Mouse (Mus musculus): Measurements from ENCODE around the gene Kif14.
"Not testable (repeated sequence)": the region's sequence is repeated elsewhere in the genome, so short reads cannot be mapped to it uniquely, and the experiment has no call there.

The Kif14 gene

DNA sequence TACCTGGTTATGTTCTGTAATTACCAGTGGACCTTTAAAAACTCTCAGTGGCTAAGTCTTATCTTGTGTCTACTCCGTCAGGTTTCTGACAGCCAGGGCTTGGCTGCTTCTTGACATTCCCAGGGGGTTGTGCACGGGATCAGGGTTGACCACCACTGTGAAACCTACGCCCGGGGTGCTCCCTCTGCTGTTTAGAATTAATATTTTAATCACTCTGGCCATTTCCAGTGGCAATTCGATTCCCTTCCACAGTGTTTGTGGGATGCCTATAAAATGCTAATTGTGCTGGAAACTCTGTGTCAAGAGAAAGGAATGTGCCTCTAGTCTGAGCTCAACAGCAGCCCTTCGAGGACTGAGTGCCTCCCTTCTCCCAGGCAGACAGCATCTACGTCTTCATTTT, 89.7 kb downstream of the Kif14 start:
- DNase-seq (ENCODE audit: low read depth, low spot score) = peak; percentile 59

DNA sequence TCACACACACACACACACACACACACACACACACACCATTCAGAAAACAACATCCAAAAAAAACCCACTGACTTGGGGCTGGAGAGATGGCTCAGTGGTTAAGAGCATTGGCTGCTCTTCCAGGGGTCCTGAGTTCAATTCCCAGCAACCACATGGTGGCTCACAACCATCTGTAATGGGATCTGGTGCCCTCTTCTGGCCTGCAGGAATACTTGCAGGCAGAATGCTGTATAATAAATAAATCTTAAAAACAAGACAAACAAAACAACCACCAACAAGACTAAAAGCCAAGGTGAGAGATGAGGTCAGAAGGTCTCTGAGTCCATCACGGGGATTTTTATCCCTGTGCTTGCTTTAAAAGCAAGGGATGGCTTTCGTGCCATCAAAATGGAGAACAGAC, 90.5 kb downstream of the Kif14 start:
- not testable (repeated sequence) for DNase-seq (ENCODE audit: low read depth, low spot score)

DNA sequence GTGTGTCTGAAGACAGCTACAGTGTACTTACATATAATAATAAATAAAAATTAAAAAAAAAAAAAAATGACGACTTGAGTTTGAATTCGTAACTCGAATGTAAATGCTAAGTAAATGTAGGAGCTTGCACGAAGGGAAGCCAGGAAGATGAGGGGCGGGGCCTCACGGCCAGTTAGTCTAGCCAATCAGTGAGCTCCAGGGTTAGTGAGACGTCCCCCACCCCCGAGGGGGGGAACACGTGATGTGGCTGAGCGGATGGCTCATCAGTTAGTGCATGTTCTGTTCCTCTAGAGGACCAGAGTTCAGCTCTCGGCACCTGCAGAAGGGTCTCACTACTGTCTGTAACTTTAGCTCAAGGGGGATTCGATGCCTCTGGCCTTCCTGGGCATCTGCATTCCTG, 91.3 kb downstream of the Kif14 start:
- no peak for DNase-seq (ENCODE audit: low read depth, low spot score)

DNA sequence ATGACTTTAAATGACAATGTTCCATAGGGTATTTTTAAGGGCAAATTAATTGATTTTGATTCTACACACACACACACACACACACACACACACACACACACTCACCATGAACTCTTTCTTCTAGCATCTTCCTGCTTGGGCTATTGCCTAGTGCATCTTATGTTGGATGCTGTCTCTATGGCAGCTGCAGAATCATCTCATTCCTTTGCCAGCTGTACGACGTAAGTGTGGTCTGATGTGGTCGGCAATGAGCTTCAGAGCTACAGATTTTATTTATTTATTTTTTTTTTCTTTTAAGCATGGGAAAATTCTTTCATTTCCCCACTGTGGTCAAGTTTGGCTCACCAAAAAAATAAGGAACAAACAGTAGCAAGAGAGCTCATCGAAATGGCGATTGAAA, 92.6 kb downstream of the Kif14 start:
- no peak for DNase-seq (ENCODE audit: low read depth, low spot score)

DNA sequence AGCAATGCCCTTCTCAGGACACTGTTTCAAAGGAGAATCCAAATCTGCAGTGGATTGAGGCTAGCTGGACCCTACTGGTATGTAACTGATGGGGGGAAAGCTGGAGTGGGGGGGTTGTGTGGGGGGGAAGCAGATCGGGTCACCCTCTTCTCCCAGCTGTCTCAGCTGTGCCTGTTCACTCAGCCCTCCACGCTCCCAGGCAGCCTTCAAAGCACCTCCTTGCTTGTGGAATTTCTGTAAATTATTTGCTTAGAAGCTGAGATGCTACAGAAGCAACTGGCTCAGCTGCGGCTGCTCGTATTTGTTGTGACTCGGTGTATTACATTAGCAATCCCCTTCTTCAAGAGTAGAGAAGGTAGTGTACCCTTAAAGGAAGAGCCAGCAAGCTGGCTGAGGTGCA, 93.1 kb downstream of the Kif14 start:
- DNase-seq (ENCODE audit: low read depth, low spot score) = no peak

DNA sequence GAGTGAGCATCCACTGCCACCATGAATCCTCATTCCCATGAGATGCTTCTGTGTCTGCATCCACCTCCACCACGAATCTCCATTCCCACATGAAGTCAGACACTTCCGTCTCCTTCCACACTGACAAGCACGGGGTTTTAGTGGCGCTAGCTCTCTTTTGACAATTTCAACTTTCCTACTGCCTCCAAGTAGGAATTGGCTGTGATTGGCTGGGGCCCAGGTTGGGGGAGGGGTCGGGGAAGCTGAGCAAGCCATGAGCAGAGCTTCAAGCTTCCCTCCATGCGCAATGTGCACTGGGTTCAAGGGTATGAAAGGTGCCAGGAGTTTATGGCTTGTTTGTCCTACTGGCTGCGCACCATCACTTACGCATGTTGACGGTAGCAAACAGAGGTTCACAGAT, 93.6 kb downstream of the Kif14 start:
- DNase-seq (ENCODE audit: low read depth, low spot score) = no peak

DNA sequence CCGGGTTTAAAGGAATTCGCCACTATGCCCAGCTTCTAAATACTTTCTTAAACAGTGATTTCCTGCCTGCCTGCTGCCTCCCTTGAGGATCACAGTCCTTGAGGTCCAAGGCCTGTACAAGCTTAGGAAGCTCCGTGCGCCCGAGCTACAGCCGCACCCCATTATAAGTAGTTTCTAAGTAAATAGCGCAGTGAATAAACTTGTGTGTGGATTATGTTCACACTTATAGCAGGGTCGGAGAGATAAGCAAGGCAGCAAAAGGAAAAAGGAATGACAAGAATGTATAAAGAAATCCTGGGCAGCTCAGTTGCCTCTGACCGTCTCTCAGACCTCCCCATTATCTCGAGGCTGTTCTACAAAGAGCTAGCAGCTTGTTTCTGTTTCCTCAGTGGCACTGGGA, 95.7 kb downstream of the Kif14 start:
- no peak for DNase-seq (ENCODE audit: low read depth, low spot score)

DNA sequence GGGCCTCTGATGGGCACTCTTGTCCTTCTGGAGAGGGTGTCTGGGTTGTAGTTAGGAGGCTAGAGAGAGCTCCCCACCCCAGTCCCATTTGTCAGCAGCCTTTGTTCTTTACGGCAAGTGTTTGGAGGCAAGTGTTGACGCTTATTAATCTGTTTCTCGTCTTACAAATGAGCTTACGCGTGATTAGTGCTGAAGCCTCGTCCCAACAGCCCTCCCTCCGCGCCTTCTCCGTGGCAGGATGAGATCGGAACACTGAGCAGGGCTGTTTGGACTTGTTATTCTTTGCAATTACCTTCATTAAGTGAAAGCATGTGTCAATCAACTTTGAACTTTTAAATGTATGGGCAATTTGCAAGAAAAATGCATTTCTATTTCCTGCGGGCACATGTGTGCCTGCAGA, 97.0 kb downstream of the Kif14 start:
- DNase-seq (ENCODE audit: low read depth, low spot score) = no peak

DNA sequence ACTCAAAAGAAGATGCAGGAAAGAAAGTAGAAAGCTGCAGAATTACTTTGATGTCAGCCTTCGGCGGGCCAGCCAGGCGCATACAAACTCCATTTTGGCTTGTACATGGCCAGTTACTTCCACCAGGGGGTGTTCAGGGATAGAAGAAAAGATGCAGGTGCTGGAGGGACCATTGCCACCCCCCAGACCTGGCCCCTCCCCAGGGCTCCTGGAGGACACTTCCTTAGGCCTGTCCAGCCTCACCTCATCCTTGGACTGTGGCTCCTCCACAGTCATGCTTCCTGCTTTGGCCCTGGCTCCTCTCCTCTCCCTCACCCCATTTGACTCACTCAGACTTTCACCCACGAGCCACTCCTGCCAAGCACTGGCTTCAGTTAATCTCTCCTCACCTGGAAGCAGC, 98.8 kb downstream of the Kif14 start:
- DNase-seq (ENCODE audit: low read depth, low spot score) = no peak

DNA sequence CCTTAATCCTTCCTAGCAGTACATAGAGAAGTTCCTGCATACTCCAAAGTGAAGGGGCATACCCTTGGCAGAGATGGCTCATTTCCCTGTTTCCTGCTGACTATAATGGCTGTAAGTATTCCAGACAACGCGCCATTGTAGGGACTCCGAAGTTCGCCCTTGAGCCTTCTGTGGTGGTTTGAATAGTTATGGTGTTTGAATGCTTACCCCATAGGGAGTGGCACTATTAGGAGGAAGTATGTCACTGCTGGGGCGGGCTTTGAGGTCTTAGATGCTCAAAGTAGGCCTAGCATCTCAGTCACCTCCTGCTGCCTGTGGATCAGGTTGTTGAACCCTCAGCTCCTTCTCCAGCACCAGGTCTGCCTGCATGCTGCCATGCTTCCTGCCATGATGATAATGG, 100.2 kb downstream of the Kif14 start:
- DNase-seq (ENCODE audit: low read depth, low spot score) = no peak

DNA sequence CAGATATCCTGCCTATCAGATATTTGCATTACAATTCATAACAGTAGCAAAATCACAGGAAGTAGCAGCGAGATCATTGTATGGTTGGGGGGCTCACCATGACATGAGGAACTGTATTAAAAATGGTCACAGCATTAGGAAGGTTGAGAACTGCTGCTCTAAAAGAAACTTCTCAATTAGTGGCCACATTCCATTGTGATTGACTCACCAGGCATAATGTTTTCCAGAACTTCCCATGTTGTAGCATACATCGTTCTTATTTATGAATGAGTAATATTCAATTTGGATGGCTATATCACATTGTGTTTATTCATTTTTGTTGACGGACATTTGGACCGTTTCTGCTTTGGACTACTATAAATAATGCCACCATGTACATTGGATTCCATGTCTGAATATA, 101.5 kb downstream of the Kif14 start:
- DNase-seq (ENCODE audit: low read depth, low spot score) = no peak

DNA sequence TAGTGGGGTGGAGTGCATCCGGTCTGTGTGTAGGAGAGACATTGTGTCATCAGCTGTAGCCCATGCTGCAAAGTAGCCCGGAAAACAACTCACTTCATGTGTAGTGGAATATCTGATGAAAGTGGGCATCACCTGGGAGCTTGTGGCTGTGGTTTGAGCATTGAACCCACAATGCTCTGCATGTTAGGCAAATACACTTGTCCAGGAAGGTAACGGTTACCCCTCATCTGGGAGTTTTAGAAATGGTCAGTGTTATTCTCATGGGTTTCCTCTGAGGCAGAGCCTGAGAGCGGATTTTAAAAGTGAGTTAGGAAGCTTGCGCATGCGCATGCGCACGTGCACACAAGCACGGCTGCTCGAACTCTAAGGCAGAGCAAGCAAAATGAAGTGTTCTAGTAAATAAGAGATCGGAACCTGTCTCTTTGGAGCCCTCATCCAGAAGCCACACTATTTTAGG, 102.6 kb downstream of the Kif14 start:
- DNase-seq (ENCODE audit: low read depth, low spot score) = no peak

DNA sequence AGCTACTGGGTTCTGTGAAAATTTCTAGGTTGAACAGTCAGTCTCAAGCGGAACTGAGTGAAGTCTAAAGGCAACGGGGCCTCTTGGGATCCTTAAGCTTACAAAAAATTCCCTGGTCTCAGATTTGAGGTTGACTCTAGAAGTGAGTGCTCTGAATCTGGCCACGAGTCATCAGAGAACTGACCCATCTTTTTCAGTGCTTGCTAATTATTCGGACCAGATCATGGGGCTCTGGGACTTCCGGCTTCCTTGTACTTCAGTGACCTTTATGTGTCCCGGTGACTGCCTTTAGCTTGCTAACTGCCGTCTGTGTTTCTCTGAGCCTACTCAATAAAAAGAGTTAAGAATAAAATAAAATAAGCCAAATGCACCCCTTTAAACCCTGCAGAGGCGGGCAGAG, 103.1 kb downstream of the Kif14 start:
- no peak for DNase-seq (ENCODE audit: low read depth, low spot score)

DNA sequence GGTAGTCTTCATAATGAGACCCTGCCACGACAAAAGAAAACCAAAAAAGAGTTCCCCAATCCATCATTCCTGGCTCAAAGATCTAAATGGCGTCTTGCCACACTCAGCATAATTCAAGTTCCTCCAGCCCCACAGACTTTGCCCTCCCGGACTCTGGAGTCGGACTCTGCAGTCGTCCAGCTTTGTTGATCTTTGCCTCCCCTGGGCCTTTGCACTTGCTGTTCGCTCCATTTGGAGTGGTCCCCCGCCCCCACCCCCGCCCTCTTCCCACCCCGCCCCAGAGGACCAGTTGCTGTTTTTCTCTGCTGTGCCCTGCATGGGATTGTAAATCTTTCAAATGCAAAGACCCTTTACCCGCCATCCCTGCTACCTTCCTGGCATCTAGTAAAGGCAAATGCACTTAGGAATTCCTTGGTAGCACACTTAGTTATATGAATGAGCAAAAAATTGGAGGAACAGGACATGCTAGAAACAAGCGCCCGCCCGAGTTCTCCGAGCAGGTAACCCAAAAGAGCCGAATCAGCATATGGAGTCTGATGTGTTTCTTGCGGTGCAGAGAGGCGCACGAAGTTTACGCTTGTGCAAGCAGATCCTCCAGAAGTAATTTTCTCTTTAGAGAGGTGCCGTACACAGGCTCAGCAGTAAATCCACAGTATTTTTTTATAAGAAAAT, 103.6 kb downstream of the Kif14 start:
- DNase-seq (ENCODE audit: low read depth, low spot score) = no peak

DNA sequence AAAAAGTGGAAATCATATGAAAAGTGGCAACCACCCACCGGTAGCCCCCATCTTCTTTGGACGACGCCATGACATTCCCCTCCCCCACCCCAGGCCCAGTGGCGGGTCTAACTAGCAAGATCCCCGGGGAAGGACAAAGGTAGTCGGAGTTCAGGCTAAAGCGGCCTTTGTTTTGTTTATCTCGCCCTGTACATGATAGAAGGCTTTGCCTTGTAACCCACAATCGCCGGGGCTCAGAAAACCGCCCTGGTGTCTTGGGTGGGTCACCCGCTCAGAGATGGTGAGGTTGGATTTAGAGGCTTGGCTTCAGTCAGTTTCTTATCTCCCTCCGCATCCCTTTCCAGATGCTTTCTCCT, 104.1 kb downstream of the Kif14 start:
- no peak for DNase-seq (ENCODE audit: low read depth, low spot score)

DNA sequence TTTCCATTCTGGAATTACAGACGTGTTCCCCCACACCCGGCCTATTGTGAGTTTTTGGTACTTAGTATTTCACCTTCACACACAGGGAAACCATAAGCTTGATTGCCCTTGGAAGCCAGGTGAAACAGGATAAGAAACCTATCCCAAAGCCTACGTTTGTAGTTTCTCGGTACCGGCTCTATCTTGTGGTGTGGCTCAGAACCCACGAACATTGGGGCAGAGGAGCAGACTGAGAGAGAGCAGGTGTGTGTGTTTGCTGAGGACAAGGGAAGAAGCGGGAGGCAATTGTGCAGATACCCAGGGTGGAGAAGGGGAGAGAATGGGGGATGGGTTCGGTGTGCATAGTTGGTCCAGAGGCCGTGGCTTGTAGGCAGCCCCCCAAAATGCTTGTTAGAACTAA, 104.8 kb downstream of the Kif14 start:
- no peak for DNase-seq (ENCODE audit: low read depth, low spot score)

DNA sequence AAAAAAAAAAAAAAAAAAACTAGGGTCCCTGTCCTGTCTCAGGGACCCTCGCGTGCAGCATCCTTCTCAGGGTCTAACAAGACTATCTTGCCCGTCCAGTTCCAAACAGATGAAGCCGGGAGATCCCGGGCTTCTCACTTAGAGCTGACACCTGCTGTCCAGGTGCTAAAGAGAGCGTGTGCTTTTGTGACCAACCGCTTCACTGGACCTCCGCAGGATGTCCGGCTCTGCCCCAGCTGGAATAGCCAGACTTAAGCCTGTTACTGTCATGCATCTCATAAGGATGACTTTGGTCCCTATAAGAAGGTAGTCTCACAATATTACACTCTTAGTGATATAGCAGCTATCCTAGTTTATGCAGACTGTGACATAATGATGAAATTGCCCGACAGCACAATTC, 105.4 kb downstream of the Kif14 start:
- no peak for DNase-seq (ENCODE audit: low read depth, low spot score)

DNA sequence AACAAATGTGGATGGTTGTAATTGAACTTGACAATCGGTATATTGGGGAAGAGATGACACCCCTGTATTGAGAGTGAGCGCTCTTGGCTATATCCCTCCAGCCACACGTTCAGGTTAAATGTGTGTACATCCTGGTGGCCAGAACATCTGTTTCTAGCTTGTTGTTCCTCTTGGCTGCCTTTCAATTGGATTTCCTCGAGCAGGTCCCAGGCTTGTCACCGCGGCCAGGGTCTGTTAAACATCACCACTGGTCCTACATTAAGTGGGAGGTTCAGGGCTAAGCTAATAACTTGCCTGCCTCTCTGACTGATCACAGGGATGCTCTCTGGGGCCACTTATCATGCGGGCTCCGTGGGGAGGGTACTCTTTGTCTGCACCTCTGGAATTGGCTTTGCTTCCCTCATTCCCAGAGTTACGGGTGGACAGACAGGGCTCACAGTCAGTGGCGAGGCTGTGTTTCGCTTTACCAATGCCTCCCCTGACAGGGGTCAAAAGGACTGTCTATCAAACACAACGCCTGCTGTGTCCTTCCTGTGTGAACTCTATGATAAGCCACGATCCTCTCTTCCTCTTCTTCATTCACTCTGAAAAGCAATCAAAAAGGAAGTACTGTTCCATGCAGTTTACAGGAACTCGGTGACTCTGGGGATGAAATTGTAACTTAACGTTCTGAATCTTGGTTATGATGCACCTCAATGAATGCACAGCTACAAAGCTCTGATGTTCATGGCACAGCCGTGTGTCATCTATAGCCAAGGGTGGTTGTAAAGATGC, 111.9 kb downstream of the Kif14 start:
- DNase-seq (ENCODE audit: low read depth, low spot score) = peak; percentile 65

DNA sequence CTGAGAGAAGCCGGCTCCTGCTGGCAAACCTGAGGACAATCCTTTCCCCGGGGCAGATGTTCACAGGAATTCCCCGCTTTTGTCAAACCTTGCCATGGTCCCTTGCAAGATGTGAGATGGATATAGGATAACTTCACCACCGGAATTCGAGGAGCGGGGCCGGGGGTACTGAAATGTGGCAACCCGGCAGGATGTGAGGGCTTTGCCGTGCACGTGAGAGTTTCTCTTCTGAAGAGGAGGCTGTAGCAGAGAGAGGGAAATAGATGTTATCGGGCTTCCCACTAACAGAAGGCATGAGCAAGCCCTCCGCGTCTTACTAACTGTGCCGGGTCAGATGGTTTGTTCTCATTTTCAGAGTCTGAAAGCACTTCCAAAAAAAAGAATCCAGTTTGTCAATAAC, 113.2 kb downstream of the Kif14 start:
- DNase-seq (ENCODE audit: low read depth, low spot score) = no peak

DNA sequence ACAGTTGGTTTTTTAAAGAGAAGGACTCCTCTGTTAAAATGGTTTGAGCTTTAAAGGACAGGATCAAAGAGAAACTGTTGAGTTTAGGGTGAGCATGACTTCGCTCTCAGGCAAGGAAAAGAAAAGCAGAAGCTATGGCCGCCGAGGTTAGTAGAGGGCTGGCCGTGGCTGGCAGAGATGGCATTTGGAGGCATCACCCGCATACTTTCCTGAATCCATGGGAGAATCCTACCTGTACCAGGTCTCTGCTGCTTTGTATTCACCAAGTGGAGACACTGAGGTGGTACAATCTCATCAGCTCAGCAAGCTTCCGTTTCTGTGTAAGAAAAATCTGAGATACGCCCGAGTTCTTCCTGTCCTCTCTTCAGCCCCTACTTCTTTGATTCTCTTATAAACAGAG, 114.1 kb downstream of the Kif14 start:
- DNase-seq (ENCODE audit: low read depth, low spot score) = no peak
